Mouse (Mus musculus): ENCODE results near the gene Gm13030.
A peak's percentile ranks its signal among the peaks of the same experiment; 100 is the strongest.
"Not testable (repeated sequence)": the region's sequence is repeated elsewhere in the genome, so short reads cannot be mapped to it uniquely, and the experiment has no call there.

Gene Gm13030

DNA sequence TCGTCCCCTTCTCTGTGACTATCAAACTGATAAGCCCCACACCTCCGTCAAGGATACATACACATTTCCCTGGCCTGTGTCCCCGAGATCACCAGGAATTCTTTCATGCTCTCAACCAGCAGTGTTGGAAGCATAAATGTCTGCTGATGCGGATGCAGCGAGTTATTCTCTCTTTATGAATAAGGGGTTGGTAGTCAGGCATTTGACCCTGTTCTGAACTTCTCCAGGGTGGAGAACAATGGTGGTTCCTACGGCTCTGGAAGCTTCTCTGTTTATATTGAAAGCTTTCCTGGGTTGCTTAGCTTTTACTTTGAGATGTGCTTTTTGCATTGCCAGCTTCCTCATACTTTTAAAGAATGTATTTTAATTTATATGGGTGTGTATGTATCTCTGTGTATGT lies at the start of gene Gm13030:
Gene Gm13030, minus strand, starts transcription at position 101 of the 400 bp plus-strand sequence.
- no peak for DNase-seq

DNA sequence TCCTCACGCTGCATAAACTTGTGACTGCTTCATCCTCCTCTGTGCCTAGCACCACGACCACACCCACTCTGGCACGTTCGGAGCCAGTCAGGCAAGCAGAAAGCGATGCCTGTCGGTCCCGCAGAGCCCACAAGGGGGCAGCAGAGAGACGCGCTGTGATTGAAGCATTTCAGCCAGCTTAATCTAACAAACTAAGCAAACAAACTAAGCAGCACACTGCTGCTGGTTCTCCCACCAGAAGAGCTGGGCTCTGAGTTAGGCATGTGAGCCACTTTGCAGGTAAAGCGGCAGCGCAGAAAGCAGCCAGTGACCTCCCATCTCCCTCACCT lies 48.3 kb upstream of the Gm13030 start:
- DNase-seq: peak; percentile 94

DNA sequence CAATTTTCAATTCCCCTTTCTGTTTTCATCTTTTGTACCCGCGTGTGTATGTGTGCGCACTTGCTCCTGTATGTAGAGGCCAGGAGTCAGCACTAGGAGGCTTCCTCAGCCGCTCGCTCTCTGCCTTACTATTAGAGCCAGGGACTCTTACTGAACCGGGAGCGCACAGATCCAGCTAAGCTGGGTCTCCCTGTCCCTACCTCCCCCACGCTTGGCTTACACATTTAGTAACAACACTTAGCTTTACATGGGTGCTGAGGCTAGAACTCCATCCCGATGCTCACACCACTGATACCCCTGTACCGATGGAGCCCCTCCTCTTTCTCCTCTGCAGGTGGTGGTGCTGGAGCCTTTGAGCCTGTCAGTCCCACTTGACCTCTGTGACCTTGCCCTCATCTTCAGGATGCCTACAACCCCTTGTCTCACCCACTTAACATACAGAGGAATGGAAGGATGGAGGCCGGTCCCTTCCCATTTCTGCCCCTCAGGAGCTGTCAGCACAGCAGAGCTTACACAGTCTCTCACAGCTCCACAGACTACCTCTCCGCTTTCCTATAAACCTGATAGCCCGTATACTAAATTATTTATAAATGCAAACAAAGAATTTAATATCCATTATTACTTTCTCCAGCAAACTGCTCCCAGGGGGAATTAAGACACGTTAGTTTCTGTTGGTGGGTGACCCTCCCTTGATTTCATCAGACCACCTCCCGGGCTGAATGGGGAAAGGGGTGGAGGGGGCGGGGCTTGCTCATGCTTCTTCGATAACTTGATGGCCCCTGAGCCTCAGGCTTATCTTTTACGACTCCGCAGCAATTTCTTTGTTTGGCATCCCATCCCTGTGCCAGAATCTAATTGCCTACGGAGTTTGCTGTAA lies 47.7 kb upstream of the Gm13030 start:
- DNase-seq: no peak

DNA sequence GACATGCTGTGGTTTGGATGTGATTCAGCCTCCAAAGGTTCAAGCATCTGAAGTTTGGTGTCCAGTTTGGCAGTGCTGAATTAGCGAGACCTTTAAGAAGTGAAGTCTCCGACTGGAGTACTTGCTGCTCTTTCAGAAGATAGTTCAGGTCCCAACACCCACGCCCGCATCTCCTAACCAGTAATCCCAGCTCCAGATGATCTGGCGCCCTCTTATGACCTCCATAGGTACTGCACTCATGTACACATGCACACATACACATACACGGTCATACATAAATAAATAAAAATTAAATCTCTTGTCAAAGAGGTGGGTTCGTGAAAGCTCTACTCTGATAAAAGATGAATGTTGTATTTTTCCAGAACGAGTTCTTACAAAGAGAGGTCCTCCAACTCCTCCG lies 43.5 kb upstream of the Gm13030 start:
- DNase-seq: no peak

DNA sequence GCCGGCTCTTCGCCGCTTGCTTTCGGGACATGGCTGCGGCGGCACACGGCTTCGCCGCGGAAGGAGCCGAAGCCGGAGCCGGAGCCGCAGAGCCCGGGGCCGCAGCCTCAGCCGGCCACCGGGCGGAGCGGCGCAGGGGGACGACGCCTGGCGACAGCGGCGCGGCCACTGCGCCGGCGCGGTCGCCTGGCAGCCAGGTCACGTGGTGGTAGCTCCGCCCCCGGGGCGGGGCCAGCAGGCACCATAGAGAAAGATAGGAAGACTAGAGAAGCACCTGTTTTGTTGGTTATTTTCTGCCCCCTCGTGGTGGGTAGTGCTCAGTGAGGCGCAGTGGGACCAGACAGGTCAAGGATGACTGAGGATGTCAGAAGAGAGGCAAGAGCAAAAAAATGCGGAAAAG lies 40.0 kb upstream of the Gm13030 start, which contains the start of gene Otud3:
Gene Otud3, minus strand, starts transcription at position 149 of the 400 bp plus-strand sequence.
- DNase-seq: peak; percentile 97

DNA sequence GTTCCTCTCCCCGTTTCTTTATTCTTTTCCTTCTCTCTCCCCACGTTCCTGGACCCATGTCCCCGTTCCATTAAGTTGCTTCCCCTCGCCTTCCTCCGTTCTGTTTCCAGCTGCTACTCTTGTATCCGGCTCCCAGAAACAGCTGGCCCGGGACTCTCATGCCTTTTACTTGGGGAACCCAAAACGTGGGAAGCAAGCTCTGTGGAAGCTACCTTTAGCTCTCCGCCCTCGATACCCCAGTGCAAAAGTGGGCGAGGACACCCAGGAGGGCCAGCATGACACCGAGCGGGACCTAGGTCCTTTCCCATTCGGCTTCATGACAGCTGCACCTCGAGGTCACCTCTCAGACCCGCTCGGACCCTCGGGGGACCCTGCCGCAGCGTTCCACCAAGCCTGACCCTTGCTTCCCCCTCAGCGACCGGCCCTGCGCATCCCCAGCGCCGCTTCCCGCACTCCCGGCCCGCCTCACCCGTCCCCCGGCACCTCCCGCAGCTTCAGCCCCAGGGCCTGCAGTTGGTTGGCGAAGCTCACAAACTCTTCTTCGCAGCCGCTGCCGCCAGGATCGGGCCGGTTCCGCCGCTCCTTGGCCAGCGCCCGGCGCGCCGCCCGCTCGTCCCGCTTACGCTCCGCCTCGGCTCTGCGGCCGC lies 39.5 kb upstream of the Gm13030 start:
- DNase-seq: peak; percentile 56

DNA sequence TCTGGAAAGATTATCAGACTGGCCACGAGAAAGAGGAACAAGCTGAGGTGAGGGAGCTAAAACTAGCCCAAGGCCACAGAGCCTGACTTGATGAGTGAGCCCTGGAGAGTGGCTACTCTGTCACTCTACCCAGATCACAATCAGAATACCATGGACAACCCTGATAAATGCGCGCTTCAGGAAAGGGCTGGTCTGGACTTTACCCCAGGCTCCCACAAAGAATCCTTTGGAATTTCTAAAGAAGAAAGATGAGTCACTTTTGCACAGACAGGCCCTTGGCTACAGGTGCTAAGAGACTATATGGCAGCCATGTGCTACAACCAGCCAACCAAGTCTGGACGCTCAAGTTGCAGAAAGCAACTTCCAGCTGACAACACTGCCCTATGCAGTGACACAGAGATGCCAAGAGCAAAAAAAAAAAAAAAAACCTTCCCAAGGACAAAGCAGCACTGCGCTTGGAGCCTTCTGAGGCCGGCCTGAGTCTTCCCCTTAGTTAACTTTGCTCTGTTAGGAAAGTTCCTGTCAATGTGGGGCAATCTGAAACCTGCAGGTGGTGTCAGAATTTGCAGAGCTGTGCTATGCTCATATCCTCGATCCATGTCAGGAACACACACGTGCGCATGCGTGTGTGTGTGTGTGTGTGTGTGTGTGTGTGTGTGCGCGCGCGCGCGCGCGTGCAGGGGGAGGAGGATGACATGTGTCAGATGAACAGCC lies 32.0 kb upstream of the Gm13030 start:
- no peak for DNase-seq

DNA sequence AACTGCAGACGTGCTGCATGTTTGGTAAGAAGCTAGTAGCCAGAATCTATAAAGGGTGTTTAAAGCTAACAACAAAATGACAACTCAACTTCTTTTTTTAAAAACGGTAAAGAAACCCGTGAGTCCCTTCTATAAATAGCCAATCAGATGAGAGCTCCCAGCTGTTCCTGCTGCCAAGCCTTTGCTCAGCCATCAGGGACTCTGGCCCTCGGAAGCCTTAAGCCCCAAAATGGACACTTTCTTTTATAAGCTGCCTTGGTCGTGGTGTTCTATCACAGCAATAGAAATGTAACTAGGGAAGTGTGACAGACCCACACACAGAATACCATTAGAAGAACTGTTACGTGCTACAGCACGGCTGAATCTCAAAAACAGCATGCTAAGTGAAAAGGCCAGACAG lies 25.6 kb upstream of the Gm13030 start:
- no peak for DNase-seq

DNA sequence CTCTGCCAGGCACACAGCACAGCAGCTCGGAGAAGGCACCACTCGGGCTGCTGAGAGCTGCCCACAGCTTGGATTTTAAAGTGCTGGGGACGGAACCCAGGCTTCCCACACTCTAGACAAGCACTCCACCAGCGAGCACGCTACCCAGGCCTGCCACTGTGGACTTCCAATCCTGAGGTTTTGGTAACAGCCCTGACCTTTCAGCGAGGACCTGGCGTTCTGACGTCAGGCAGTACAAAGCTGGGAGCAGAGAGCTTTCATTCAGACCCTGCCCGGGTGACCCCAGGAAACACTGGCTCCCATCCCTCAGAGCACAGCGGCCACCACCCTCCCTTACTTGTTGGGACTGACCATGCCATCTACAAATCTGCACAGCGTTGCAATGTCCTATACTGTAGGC lies 20.0 kb upstream of the Gm13030 start:
- DNase-seq: not testable (repeated sequence)

DNA sequence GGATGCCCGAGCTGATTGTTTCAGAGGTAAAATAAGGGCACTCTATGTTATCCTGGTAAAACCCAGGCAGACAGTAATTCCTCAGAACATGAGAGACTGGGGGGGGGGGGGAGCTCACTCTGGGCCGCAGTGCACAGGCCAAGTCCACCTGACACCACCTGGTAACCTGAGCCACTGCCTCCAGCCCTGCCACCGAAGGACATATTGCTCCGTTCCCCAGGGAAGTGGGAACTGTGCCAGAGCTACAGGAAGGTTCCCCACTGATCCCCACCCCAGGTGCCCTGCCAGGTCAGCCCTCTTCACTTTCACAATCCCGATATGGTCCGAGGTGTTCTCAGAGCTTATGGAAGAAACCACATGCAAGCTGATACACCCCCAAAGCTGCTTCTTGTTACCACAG lies 18.9 kb upstream of the Gm13030 start:
- no peak for DNase-seq

DNA sequence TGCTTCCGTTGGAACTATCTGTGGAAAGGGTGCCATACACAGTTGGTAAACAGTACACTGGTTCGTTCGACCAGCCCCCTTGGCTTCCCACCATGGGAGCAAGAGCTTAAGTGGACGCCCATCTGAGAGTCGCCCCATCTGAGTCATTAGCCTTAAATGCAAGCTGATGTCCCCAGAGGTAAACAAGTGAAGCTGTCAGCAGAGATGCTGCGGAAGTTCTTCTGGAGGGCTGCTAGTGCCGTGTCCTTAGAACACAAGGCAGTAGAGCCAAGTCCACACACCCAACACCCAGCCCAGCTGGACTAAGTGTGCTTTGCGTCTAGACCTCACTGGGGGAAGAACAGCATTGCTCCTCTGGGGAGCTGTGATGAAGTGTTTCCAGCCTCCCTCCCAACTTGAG lies 15.9 kb upstream of the Gm13030 start:
- no peak for DNase-seq

DNA sequence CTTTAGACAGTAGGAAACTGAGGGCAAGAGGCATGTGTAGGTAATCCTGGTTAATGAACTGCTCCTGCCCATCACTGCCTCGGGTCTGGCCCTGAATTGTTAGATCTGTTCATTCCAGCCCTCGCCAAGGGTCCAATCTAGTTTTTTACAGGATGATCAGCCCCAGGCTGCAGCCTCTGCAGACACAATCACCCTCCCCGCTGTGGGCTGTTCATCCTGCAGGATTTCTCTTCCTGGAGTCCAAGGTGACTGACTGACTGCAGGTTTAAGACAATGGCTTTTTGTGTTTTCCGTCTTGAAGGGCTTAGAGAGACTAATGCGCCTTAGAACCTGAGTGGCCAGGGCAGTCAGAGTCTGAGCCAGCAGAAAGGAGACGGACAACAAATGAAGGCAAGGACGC lies 15.4 kb upstream of the Gm13030 start:
- DNase-seq: no peak

DNA sequence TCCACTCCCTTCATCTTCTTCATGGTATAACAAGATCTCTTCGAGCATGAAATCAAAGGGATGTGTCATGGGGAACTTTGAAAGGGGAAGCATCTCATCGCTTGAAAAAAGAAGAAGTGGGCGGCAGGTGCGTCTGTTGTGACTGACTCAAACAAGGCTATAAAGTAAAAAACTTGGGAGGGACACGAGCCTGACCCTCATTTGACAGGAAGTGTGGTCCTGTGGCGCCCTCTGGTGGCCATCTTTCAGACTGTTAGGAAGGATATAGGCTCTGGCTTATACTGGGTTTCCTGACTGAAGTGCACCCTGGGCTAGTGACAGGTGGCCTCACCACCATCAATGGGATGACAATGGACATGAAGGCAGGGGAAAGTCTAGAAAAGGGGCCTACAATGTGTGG lies 10.5 kb upstream of the Gm13030 start:
- peak; percentile 73 for DNase-seq

DNA sequence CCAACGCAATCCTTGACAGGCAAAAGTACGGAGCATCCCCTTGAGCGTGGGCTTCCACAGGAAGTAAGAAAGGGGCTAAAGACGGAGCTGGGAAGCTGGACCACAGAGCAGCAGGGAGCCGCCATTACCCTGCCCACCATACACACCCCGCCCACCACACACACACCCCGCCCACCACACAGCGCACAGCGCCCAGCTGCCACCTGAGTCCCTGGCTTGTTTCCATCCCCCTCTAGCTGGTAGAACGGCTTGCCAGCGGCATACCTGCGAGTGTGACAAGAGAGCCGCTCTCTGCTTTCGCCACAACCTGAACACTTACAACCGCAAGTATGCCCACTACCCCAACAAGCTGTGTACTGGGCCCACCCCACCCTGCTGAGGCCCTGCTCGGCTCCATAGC lies 8.4 kb upstream of the Gm13030 start:
- no peak for DNase-seq

DNA sequence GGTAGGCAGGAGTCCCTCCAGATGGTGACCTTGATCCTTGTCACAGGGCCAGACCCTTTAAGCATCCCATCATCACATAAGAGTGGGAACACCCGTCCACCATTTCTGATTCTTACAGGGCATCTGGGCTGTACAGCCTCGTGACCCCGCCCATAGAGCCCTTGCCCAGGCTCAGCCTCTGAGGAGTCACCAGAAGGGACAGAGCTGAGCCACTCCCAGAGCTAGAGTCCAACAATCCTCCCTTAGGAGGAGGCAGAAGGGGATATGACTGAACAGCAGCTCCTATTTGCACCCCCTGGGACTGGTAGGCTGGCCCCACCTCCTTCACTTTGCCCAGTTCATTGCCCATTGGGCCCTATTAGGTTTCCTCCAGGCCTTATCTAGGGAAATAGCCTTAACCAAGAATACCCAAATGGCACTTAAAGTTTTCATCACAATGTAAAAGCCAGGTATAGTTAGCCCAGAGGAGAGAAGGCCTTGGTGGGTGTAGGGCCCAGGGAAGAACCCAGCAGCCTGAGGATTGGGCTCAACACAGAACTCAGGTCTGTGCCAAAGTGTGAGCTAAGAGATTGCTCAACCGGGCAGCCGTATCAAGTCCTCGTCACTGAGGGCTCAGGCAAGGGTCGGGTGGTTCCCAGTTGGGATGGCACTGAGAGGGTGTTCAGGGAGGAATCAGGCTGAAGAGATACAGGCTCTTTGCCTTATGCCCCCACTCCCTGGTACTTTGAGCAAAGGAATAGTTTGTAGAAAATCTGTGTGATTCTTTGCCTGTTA lies 7.2 kb upstream of the Gm13030 start:
- DNase-seq: no peak

DNA sequence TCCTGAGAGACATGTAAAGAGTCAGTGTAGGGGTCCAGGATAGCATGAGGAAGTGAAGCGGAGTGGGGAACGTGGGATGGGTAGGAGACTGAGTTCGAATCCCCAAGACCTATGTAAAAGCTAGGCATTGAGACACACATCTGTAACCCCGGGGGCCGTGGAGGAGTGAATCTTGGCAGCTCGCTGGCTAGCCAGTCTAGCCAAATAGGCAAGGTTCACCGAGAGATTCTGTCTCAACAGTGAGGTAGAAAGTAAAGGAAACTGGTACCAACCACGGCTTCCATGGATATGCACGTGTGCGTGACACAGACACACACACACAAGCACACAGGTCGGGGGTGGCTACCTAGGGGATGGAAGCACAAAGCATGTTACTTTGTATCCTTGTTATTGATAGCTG lies 6.0 kb upstream of the Gm13030 start:
- no peak for DNase-seq

DNA sequence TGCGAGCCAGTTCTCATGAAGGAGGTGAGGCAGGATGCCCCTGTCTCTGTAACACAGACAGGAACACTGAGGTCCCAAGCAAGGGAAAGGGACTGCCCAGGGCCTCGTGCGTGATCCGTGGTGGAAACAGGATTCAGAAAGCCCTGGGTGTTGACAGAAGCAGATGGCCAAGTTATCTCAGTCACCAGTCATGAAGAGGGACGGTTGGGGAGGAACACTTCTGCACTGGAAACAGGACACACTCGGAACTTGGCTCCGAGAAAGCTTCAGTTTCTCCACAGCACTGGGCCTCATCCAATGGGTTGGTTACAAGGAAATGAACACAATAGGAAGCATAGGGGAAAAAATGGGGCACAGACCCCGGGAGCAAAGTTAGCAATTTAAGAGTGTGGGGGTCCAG lies 5.0 kb upstream of the Gm13030 start:
- DNase-seq: no peak

DNA sequence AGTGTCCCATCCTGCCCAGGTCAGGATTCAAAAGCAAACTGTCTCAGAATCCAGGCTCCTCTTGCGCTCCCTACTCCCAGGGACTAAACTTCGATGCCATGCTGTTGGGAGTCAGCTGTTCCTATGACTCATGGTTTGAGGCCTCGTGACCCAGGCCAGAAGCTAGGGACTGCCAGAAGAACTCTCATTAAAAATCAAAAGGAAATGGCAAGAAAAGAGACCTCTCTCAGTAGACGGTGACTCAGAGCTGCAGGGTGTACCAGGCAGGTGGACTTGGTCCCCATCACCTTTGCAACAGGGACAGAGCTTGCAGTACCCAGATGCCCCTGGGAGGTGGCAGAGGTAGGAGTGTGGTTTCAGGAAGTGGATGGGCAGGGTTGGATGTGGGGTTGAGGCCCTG lies 4.0 kb upstream of the Gm13030 start, which contains the start of gene Pla2g2e:
Gene Pla2g2e, plus strand, starts transcription at position 212 of the 400 bp plus-strand sequence.
- no peak for DNase-seq

DNA sequence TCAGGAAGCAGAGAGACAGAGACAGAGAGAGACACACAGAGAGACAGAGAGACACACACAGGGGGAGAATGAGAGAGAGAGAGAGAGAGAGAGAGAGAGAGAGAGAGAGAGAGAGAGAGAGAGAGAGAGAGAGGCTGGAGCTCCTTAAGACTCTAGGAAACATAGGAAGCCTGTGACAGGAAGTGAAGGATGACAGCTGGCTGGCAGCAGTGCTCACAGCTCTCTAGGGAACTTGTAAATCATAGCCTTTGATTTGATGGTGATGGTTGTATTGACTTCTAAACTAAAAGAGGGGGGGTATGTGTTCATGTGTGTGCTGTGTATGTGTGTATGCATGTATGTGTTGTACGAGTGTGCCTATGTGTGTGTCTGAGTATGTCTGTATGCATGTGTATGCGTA lies 2.2 kb upstream of the Gm13030 start:
- DNase-seq: no peak

DNA sequence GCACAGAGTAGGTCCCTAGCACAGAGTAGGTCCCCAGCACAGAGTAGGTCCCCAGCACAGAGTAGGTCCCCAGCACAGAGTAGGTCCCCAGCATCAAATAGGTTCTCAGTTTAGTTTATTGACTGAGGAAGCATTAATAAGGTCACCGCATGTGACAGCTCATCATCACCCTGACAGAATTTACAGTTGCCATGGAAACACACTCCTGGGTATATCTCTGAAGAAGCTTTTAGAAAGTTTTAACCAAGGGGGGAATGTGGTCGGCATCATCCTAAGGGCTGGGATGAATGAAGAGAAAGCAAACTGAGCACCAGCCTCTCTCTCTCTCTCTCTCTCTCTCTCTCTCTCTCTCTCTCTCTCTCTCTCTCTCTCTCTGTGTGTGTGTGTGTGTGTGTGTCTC lies 1.5 kb upstream of the Gm13030 start:
- DNase-seq: not testable (repeated sequence)

DNA sequence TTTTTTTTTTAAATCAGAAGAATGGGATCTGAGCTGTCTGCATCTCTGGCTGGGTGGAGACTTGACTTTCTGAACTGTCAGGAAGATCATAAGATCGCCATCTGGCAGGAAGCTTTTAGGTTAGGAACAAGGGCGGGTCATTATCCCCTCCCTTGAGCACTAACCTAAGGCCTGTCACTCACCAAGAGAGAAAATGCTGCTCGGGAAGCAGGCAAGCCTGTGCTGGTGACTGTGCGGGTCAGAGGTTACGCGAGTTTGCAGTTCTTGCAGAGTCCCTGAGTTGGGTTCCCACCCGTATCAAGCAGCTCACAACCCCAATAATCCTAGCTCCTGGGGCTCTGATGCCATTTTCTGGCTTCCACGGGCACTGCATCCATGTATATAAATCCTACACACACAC lies 5.1 kb downstream of the Gm13030 start:
- DNase-seq: no peak

DNA sequence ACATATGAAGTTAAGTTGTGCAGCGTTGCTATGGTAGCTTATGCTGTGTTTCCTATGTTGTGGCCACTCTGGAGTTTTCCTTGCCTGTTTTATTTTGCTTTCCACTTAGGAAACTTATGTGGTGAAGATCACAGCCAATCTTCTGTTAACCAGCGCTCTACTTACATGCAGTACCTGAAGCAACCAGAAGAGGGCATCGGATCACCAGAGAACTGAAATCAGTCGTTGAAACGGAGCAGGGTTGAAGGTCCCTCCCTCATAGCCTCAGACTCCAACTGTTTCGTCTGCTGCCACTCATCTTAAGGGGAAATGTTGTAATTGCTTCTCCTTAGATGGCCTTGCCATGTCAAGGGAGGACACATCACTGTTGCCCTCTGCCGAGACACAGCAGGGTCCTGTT lies 7.4 kb downstream of the Gm13030 start:
- peak; percentile 70 for DNase-seq

DNA sequence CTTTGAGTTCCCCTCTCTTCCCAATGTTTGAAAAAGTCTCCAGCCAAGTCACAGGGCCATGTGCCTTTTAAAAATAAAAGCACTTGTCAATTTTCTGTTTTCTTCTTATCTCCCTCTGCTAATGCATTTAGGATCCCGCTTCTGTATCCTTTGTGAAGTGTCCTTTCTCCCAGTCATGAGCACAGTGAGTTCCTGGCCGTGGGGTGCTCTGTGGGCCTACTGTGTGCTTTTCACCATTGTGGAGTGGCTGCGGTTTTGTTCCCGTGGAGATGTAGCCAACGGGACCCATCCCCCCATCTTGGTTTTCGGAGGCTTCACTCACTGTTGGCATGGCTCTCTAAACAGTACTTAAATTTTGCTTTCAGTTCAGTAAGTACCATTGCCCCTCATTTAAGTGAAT lies 7.8 kb downstream of the Gm13030 start:
- no peak for DNase-seq

All from thymus, postnatal 14 days (tissue).